Comparison of ENCODE assay signal across 19 mouse cellular contexts in genomic region chr3:28420194-28420593, GRCm38 (mm10).
DNase-seq lines count a peak whose midpoint lies in the region; ATAC-seq and TF ChIP-seq lines count a peak whose summit lies in the region.
"Had no signal": no experiment of that assay in that cellular context is flagged by ENCODE, and none has a peak within 500 bp of the region (broad histone marks: within the 10 kb centered on the region; RNA-seq: fewer than 3 reads in every experiment).

No protein-coding gene starts in this region.

- no peak for ATAC-seq in hindbrain, postnatal 0 days
- ATAC-seq: hindbrain, embryonic 16.5 days; intestine, postnatal 0 days; lung, postnatal 0 days; midbrain, embryonic 13.5 days had no signal

- WGBS in hindbrain, postnatal 0 days = 75% methylated on average over 6 of the region's 6 CpGs

- H3K36me3 ChIP-seq in hindbrain, postnatal 0 days (ENCODE audit: insufficient read depth, low read length) = no peaks in the 10 kb centered on the region
- H3K36me3 ChIP-seq: midbrain, embryonic 13.5 days had no signal

- H3K4me3 ChIP-seq in gastrocnemius, adult 2 months = no peak overlapping the region
- H3K4me3 ChIP-seq in hindbrain, postnatal 0 days (ENCODE audit: low read length) = no peak overlapping the region
- H3K4me3 ChIP-seq: midbrain, embryonic 13.5 days had no signal

- H3K9ac ChIP-seq in hindbrain, postnatal 0 days (replicated peaks; ENCODE audit: low read length) = no peak overlapping the region
- H3K9ac ChIP-seq: midbrain, embryonic 13.5 days had no signal

- TF ChIP-seq CTCF in gastrocnemius, adult 2 months (IDR thresholded peaks at IDR 0.05) = no peak
- TF ChIP-seq CTCF in hindbrain, postnatal 0 days (IDR thresholded peaks at IDR 0.05; ENCODE audit: low read depth) = no peak

- intact Hi-C loops in gastrocnemius, adult 2 months (cut with DNase I) = no loop called here
- intact Hi-C loops in gastrocnemius, postnatal 36 days (cut with DNase I) = no loop called here
- intact Hi-C loops in heart, postnatal 10 days (cut with DNase I) = loop anchor here (5.0 kb wide), 1 partner anchor 253 kb away; no protein-coding TSS in a partner anchor

- H3K9me3 ChIP-seq in hindbrain, postnatal 0 days (ENCODE audit: low read length) = no peaks in the 10 kb centered on the region
- H3K9me3 ChIP-seq: midbrain, embryonic 13.5 days had no signal

- peak overlapping the region; percentile 6; the same call in 1 of the 2 replicates for H3K27ac ChIP-seq in gastrocnemius, adult 2 months
- H3K27ac ChIP-seq in hindbrain, postnatal 0 days = no peak overlapping the region
- H3K27ac ChIP-seq: midbrain, embryonic 13.5 days had no signal

- no peak overlapping the region for H3K4me2 ChIP-seq in hindbrain, postnatal 0 days (ENCODE audit: low read depth, low read length)
- H3K4me2 ChIP-seq: midbrain, embryonic 13.5 days had no signal

- H3K4me1 ChIP-seq in hindbrain, postnatal 0 days (ENCODE audit: insufficient read depth, low read length) = peaks cover 14% of the 10 kb centered on the region

- DNase-seq in gastrocnemius, adult 2 months = peak; percentile 55
- DNase-seq in gastrocnemius, postnatal 36 days = no peak
- DNase-seq in lung, postnatal 10 days = peak; percentile 31
- DNase-seq in lung, postnatal 36 days = no peak
- peak; percentile 66 to 68 for DNase-seq in heart, postnatal 10 days
- no peak for DNase-seq in cerebellum, adult 11-12 months
- no peak for DNase-seq in hindbrain, postnatal 0 days (ENCODE audit: low spot score)
- DNase-seq: adrenal gland, postnatal 10 days; cerebellum, adult 11 months; cerebellum, postnatal 36 days; gastrocnemius, postnatal 10 days; liver; right cerebral cortex, postnatal 14 days; spleen, adult 18-20 months; thymus, postnatal 36 days had no signal

- no peaks in the 10 kb centered on the region for H3K27me3 ChIP-seq in hindbrain, postnatal 0 days (ENCODE audit: insufficient read depth, low read length)
- H3K27me3 ChIP-seq: midbrain, embryonic 13.5 days had no signal

Comparison
In these comparisons a context has a peak if more than half of its experiments do, and no peak if none do; other contexts are left out.
1. DNase-seq: peak in gastrocnemius, adult 2 months (single experiment), lung, postnatal 10 days (single experiment) and heart, postnatal 10 days (2 of 2); none in gastrocnemius, postnatal 36 days (0 of 2), lung, postnatal 36 days (single experiment), cerebellum, adult 11-12 months (single experiment) and hindbrain, postnatal 0 days (single experiment).